Mouse (Mus musculus) left cerebral cortex, postnatal 4 days (tissue): ENCODE measurements around the gene Ing3. TPM values are rescaled to one million over a fixed set of nuclear protein-coding genes. Genes with fewer than 3 reads are reported as not detected.

Experiments
- DNase-seq: peaks from one replicate; pipeline ENCODE4 v3.0.0-alpha.2; 2022
- intact Hi-C: fragments of 180-260 bp; cut with DNase I; formaldehyde crosslinking; loops from one replicate; pipeline ENCODE4 v1.15.1; 2025
- total RNA-seq, 2 experiments: library from RNA; stranded (reverse); gene quantifications; 2 replicates each; pipeline ENCODE4 v1.2.3; 2021

The Ing3 gene
- total RNA-seq, 2 experiments from 2014 or later, result 21.8 to 22.8 TPM

DNA sequence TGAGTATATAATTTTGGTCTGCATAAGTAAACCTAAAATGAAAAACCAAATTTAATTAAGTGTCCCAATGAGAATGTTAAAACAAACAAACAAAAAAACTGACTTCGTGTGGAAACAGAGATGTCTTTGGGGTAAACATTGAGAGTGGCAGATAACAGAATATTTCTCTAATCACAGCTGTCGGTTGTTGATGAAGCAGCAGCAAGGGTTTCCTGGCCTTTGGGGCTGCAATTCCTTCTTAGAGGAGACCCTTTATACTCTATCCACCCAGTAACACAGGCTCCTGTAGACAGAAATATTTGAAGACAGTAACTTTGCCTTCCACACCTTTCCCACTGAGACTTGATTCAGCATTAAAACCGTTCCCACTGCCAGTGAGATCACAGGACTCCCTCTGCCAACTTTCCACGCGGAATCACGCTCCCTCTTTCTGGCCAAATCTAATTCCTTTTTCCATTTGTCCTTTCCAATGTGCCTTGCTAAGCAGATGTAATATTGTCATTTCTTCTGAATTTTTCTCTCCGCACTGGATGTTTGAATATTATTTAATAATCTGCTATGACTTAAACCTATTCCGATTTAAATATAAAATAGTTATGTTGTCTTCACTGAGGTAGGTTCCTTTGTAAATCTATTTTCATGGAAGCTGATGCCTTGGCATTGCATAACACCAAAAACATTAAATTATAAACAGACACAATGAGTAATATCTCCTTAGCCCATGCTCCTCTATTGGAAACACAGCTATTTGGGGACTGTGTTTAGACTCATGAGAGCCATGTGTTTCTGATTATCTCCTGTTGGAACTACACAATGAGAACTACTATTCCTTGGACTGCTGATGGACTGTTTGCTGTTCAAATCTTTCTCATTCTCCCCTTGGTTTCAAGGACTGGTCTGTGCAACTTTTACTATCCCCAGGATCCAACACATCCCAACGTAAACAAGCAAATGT, 41.1 kb downstream of the Ing3 start:
- DNase-seq, result no peak
- intact Hi-C loops, result no loop called here

DNA sequence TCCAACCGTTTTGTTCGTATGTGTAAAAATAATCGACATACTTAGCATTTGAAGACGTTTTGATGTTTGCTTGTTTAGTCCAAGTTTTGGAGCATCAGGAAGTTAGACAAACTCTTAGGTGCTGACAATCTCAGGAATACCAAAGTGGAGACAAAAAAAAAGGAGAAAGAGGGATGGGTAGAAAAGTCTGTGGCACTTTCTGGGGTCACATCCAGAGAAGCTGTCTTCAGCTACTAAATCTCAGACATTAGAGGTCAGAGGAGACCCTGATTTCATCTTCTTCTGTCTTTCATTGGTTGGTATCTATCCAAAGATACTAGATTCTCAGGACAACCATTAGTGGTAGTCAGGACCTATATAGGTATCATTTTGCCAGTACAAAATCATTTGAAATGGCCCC, 41.8 kb downstream of the Ing3 start:
- no peak for DNase-seq
- intact Hi-C loops, result no loop called here

DNA sequence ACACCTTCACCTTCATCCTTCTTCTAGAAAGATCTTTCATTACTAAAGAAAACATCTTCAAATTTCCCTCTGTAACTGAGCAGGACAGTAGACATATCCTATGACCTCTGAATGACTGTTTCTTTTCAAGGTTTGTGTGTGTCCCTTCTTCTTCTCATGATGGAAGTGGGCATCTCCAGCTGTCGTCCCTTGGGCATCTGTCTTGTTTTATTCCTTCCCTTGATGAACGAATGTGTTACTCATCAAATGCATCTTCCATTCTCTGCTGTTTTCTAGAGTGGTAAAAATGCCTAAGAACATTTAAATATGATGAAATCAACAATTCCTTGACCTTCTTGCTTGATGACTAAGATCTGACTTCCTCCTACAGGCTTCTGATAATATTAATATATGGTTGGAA, 43.7 kb downstream of the Ing3 start:
- no peak for DNase-seq
- intact Hi-C loops, result no loop called here

- intact Hi-C loops, result no loop called here
- no peak for DNase-seq
Observed at GRCm38 (mm10) chr6:21998131-21998530, 48.8 kb downstream of the Ing3 start.

DNA sequence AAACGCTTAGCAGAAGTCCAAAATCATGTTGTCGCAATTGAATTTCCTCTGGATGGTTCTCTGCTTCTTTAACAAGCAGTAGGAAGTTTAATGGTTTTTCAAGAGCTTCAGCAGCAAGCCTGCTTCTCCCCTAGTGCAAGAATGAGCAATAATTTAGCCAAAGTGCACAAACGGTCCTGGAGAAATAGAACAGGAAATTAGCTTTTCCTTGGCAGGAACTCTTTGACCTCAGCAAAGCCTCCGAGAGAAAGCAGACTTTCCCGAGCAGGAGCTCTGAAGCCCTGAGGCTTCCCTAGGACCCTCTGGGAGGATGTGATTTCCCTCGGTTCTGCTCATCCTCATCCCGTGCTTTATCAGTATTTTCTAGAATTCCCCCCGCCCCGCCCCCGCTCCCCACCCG, 49.7 kb downstream of the Ing3 start:
- no peak for DNase-seq

GRCm38 (mm10) chr6:22000086-22000485, 50.7 kb downstream of the Ing3 start:
- DNase-seq, result no peak
- intact Hi-C loops, result no loop called here

More for the DNA sequence above, 49.7 kb downstream of the Ing3 start:
- intact Hi-C loops, result no loop called here

- DNase-seq, result no peak
- intact Hi-C loops, result no loop called here
Observed at GRCm38 (mm10) chr6:22000881-22001280, 51.5 kb downstream of the Ing3 start.

DNA sequence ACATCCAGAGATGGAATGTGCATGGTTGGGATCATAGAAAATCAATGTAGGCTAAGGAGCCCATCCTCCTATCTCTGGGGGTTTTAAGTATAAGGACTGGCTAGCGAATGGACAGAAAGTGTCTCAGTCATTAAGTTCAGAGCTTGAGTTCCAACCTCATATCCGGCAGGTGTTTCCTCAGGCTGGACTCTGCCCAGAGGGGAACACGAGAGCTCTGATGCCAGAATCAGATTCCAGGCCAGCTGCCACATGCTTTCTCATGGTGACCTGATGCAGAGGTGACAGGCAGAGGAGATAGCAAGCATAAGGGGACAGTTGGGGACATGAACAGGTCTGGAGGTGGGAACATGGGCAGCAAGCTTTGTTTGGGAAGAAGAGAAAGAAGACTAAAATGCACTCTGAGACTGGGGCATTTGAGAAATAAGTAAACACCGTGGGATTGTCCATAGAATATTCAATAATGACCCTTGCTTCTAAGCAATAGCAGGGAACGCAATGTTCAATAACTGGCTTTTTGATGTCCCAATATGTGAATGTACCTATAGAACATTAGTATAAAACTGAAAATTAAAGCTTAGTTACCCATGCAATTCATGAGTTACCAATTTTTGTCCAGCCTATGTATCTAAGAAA, 52.0 kb downstream of the Ing3 start:
- intact Hi-C loops, result no loop called here

DNA sequence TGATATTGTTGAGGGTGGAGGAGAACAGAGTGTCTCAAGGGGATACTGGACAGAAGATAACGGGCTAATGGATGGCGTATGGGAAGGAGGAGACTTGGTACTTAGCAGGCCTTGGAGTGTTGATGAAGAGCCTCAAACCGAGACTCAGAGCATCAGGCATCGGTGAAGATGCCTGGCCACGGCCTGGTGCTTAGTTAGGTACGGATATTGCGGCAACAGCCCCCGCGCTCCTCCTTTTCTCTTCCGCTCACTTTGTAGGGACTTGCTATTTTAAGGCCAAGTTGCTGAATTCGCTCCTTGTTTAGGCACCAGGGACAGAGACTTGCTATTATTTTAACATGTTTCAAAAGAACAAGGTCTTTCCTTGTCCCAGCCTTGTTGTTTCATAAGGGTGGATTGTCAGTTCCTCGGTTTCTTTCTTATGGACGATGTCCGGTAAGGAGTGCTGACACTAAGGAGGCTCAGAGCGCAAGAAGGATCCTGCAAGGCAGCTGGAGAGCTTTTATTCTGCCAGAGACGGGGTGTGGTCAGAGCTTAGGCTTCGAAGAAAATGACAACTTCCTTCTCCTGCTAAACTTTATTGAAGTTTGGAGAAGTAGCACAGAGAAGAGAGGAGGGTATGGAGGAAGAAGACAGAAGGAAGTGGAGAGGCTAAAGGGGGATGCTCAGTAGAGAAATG, 53.3 kb downstream of the Ing3 start:
- intact Hi-C loops, result no loop called here
- no peak for DNase-seq

More for the DNA sequence above, 52.0 kb downstream of the Ing3 start:
- no peak for DNase-seq

- intact Hi-C loops, result no loop called here
- no peak for DNase-seq
Observed at GRCm38 (mm10) chr6:22003200-22003587, 53.8 kb downstream of the Ing3 start.

DNA sequence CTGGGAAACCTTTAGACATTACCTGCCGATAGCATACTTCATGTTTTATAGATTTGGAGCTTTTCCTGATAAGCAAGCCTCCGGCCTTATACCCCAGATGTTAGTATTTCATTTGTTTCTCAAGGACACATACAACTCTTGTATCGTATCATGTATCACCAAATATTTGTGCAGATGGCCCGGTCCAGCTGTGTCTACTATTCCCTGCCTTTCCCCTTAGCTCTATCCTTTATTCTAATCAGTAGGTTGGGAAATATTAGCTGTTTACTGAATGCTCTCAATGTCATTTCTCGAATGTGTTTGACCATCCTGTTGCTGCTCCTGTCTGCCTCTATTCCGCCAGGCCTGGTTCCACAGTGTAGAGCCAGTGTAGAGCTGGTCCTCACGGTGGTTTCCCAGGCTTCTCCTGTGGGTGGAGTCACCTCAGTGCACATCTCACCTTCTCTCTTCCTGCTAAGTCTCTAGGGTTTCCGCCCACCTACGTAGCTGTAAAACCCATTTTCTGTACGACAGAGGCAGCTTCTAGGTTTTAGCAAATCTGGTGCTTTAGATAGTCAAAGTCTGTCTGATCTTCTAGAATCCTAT, 54.7 kb downstream of the Ing3 start:
- intact Hi-C loops, result no loop called here
- no peak for DNase-seq

DNA sequence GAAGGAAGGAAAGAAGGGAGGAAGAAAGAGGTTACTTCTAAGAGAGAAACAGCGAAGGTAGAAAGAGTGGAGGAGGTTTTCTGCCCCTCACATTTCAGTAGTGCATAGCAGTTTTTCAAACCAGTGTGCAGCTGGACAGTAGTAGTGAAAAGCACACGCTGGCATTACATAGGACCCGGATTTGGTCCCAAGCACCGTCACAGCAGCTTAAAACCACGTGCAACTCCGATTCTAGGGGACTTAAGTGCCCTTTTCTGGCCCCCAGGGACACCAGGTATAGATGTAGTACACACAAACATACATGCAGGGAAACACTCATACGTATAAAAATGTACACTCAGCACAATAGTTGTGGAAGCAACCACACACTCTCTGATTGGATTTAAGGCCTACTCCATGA, 59.0 kb downstream of the Ing3 start:
- intact Hi-C loops, result no loop called here
- no peak for DNase-seq

DNA sequence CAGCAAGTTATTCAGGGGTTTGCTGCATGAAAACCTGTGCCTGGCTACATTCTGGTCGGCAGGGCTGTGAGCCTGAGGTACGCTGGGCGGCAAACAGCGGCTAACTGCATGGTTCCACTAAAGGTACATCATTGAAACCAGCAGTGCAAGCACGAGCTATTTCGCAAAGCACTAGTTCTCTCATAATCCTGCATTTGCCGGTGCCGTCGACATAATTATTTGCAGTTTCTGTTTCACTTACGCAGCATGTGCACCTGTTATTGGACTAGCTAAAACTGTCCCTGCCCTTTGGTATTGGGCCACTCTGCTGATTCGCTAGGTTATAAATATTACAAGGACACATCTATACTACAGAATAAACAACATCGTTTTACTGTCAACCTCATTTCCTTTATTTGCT, 60.9 kb downstream of the Ing3 start:
- intact Hi-C loops, result no loop called here
- DNase-seq, result no peak

DNA sequence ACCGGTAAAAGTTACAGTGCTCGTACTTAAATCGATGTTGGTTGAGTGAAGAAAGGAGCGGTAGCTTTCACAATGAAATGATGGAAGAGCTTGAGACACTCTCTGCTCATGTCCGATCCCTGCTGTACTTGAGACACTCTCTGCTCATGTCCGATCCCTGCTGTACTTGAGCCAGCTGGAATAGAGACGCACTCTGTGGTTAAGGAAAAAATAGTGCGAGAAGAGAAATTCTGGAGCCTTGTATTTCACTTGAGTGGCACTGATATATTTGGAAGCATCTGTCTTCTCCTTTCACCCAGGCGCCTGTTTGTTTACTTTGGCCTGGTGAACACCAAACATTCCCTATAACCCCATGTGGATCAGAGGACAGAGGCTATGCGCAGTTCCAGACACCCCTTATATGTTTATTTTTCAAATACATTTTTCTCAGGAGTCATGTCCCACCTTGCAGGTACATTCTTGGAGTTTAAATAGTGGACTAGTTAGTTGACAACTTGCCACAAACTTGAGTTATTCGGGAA, 61.5 kb downstream of the Ing3 start:
- intact Hi-C loops, result no loop called here
- no peak for DNase-seq

GRCm38 (mm10) chr6:22011546-22011945, 62.2 kb downstream of the Ing3 start:
- intact Hi-C loops, result no loop called here
- DNase-seq, result no peak

DNA sequence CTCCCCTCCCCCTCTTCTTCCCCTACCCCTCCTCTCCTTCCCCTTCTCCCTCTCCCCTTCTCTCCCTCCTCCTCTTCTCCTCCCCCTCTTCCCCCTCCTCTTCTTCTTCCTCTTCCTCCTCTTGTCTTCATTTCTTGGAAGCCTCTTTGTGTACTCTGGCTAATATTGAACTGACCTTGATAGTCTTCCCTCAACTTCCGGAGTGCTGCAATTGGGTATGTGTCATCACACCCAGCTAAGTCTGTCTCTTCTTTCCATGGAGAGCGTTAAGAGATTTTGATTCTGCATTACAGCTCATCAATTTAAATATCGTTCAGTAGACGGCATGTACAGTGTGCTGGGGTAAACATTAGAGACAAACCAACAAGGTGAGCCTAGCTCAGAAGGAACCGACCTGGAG, 62.7 kb downstream of the Ing3 start:
- no peak for DNase-seq
- intact Hi-C loops, result no loop called here

DNA sequence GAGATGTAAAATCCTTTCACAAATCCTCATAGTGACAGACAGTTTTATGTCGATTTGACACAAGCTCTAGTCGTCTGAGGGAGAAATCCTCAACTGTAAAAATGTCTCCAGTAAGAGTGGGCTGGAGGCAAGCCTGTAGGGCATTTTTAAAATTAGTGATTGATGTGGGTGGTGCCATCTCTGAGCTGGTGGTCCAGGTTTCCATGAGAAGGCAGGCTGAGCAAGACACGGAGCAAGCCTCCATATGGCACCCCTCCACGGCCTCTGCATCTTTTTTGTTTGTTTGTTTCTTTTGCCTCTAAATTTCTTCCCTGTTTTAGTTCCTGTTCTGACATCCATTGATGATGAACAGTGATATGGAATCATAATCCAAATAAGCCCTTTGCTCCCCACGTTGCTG, 63.1 kb downstream of the Ing3 start:
- intact Hi-C loops, result no loop called here
- DNase-seq, result no peak

DNA sequence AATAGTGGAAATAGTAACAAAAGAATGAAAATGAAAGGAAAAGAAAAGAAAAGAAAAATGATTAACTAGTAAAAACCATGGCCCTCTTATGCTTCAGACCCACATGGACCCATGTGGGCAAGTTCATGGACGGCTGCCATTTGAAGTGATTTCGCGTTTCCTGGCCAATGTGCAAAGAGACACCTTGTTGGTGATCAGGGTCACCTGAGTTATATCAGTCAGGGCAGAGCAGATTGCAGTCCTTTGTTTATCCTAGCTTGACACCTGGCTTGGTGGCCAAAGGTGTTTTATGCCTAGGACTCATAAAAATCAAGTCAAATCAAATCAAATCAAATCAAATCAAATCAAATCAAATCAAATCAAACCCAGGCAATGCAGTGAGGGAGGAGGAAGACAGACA, 64.0 kb downstream of the Ing3 start:
- intact Hi-C loops, result no loop called here
- DNase-seq, result no peak

DNA sequence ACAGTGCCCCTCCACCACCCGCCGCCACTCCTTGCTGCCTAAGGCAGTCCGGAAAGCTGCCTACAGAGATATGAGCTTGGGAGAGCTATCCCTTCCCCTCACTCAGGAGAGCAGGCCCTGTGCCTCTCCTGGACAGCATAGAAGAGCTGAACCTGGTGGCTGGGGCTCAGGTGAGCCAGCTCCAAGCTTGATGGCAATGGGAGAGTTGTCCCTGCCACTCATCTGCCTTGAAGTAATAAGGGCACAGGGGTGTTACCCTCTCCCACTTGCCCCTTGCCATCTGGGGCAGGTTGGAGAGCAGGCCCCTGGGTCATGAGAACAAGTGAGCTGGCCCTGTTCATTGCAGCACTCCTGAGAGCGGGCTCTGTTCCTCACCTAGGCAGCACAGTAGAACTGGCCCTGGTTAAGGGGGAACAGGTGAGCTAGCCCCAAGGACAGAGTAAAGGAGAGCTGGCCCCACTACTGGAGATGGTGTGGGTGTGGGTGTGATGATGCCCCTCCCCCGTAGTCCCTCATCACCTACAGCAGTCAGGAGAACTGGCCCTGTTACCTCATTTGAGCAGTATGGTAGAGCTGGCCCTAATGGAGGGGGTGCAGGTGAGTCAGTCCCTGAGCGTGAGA, 65.0 kb downstream of the Ing3 start:
- no peak for DNase-seq
- intact Hi-C loops, result no loop called here

DNA sequence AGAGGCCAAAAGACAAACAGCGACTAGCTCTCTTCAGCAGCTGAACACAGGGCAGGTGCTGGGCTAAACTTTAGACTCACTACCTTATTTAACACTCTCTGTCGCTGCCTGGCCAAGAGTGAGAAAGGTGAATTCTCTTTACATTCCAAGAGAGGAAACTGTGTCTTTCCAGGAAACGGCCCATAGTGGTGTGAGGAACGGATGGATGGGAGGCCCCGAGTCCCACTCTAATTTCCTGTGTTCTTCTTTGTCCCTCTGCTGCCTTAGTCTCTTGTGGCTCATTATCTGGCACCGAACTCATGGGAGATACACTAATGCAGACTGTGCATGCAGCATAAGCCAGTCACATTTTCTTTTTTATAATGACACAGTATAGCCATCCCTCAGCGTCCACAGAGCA, 68.3 kb downstream of the Ing3 start:
- no peak for DNase-seq
- intact Hi-C loops, result no loop called here
